Mouse (Mus musculus): ENCODE measurements around the gene Traf4. TPM values are rescaled to one million over a fixed set of nuclear protein-coding genes. Genes with fewer than 3 reads are reported as not detected.
A peak's percentile ranks its signal among the peaks of the same experiment; 100 is the strongest.
"Not testable (repeated sequence)": the region's sequence is repeated elsewhere in the genome, so short reads cannot be mapped to it uniquely, and the experiment has no call there.

Traf4 gene
- polyA plus RNA-seq, 1 experiment from 2014 or later, result 45.4 TPM

DNA sequence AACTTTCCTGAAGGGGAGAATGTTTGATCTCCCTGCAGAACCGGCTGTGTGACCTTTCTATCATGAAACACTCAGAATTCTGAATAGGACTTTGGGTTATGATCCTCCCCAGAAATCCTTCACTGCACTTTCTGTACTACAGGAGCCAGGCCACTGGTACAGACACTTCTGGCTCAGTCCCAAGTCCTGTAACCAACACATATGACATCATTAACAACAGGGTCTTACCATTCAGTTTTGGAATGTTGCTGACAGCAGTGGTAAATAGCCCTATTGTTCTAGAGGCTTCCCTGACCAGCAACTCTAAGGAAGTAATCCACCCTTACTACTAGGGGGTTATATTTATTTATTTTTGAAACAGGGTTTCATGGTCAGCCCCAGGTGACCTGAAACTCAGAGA, 27.7 kb upstream of the Traf4 start, which contains the start of gene Proca1:
Proca1 (plus strand) TSS at position 280 of the 400 bp plus-strand sequence.
- ATAC-seq, result no peak
- 62% methylated on average over 1 of the region's 1 CpGs for WGBS (ENCODE audit: insufficient replicate concordance)
- Histone ChIP-seq H3K9ac (no peak within 1 kb of the TSS), H3K27me3 (replicated peaks) (peaks cover 55% of the 10 kb centered on the region), H3K27ac (no peak within 1 kb of the TSS), H3K4me3 (peak within 1 kb of the TSS; percentile 65), H3K4me2 (peak within 1 kb of the TSS; percentile 85), H3K4me1 (peaks cover 31% of the 10 kb centered on the region), H3K9me3 (replicated peaks) (no peaks in the 10 kb centered on the region), H3K36me3 (peaks cover 21% of the 10 kb centered on the region)

DNA sequence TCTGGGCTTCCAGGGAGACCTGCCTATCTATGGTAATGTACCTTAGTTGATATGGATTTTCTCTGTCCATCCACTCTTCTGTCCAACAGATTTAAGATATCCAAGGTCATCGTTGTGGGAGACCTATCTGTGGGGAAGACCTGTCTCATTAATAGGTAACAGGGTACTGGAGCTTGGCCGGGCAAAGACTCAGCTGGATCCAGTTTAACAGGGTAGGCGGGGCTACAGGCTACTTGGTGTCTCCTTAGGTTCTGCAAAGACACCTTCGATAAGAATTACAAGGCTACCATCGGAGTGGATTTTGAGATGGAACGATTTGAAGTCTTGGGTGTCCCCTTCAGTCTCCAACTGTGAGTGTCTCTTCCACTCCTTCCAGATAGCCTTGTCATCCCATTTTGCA, 24.7 kb upstream of the Traf4 start:
- ATAC-seq, result no peak
- Histone ChIP-seq H3K36me3 (peaks cover 21% of the 10 kb centered on the region), H3K9me3 (replicated peaks) (no peaks in the 10 kb centered on the region), H3K4me2 (peak overlapping the region; percentile 71), H3K4me3 (peak overlapping the region; percentile 53; the same call in 1 of the 2 replicates), H3K27me3 (replicated peaks) (peaks cover 84% of the 10 kb centered on the region), H3K9ac (no peak overlapping the region), H3K27ac (no peak overlapping the region), H3K4me1 (peaks cover 28% of the 10 kb centered on the region)
- 58% methylated on average over 6 of the region's 6 CpGs for WGBS (ENCODE audit: insufficient replicate concordance)

DNA sequence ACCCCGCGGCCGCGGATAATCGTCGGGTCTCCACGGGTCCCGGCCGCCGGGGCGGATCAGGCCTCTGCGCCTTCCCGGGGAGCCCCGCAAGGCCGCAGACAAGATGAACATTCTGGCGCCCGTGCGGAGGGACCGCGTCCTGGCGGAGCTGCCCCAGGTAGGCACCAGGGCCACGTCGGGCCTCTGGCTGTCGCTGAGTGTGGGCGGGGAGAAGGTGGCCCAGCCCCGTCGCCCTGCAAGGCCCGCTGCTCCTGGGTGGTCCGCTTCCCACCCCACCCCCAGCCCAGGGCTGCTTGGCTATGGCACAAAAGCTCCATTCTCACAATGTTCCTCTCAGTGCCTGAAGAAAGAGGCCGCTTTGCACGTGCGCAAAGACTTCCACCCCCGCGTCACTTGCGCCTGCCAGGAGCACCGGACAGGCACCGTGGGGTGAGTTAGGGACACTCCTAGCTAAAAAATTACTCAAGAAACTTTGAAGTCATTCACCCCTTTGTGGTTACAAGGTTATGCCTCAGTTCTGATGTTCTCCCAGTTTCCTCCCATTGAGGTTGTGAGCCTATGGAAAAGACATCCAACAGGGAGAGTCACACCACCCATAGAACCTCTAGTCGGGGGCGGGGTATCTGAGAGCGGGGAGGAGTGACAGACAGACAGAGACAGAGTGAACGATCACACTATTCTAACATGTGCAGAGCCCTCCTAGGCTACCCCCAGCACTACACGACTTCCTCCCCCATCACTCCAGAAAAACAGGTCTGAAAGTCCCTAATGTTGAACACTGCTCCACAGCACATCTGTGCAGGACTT, 24.0 kb upstream of the Traf4 start:
- peak; percentile 35; the same call in 1 of the 2 replicates for ATAC-seq
- Histone ChIP-seq H3K9me3 (replicated peaks) (no peaks in the 10 kb centered on the region), H3K27me3 (replicated peaks) (peaks cover 84% of the 10 kb centered on the region), H3K9ac (peak overlapping the region; percentile 69), H3K4me3 (peak overlapping the region; percentile 53), H3K4me1 (peaks cover 24% of the 10 kb centered on the region), H3K36me3 (peaks cover 21% of the 10 kb centered on the region), H3K27ac (peak overlapping the region; percentile 76), H3K4me2 (peak overlapping the region; percentile 71)
- 2% methylated on average over 42 of the region's 42 CpGs for WGBS (ENCODE audit: insufficient replicate concordance)

DNA sequence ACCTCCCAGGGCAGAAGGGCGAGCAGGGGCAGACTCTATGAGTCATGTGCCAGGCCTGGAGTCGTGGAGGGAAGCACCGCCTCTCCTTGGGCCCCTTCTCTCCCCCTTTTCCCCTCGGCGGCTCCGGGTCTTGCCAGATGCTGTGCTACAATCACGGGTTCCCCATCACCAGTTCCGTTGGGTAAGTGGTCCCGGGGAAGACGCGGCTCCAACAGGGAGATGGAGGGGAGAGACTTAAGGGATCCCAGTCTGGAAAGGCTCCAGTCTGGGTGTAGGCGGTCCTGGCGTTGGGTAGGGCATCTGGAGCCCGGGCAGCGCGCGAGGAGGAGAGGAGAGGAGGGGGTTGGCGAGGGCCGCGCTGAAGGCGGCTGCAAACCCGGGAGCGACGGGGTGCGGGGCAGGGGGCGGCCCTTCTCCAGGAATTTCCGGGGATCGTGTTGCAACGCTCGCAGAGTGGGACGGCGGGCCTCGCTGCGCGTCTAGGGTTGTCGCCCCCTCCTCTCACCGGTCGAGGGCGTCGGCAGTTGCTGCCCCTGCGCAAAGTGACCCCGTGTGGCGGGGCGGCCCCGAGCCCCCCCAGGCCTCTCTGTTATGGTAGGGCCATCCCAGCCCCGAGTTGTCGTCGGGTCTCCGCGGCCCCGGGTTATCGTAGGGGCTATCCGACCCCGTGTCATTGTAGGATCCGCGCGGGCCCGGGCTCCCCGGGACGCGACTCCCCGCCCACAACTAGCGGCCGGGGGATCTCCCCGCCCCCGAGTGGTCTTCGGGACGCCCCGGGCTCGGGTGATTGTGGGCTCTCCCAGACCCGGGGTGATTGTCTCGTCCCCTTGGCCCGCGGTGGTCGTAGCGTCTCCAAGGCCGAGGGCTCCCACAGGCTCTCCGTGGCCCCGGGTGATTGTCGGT, 23.2 kb upstream of the Traf4 start, which contains the start of gene Rab34:
Rab34 (plus strand) TSS at position 100 of the 903 bp plus-strand sequence.
- Histone ChIP-seq H3K4me1 (peaks cover 28% of the 10 kb centered on the region), H3K27me3 (replicated peaks) (peaks cover 81% of the 10 kb centered on the region), H3K9ac (peak within 1 kb of the TSS; percentile 69), H3K4me3 (peak within 1 kb of the TSS; percentile 53), H3K36me3 (peaks cover 21% of the 10 kb centered on the region), H3K9me3 (replicated peaks) (no peaks in the 10 kb centered on the region), H3K27ac (peak within 1 kb of the TSS; percentile 76), H3K4me2 (peak within 1 kb of the TSS; percentile 71)
- peak; percentile 17; the same call in 1 of the 2 replicates for ATAC-seq
- WGBS (ENCODE audit: insufficient replicate concordance), result 1% methylated on average over 79 of the region's 80 CpGs

DNA sequence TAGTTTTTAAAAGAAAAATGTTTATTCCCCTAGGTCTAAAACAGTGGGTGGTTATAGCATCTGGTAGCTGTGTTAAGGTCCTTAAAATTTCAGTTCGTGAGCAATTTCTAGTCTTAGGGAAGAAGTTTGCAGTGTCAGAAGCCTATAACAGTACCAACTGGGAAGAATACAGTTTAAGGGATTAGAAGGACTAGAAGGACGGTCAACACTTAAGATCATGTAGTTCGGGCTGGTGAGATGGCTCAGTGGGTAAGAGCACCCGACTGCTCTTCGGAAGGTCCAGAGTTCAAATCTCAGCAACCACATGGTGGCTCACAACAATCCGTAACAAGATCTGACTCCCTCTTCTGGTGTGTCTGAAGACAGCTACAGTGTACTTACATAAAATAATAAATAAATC, 19.3 kb upstream of the Traf4 start:
- WGBS (ENCODE audit: insufficient replicate concordance), result 82% methylated on average over 6 of the region's 6 CpGs
- not testable (repeated sequence) for H3K9ac ChIP-seq; H3K9me3 ChIP-seq (replicated peaks); H3K27ac ChIP-seq; ATAC-seq; H3K4me3 ChIP-seq
- peak overlapping the region; percentile 92; the same call in 1 of the 2 replicates for H3K4me2 ChIP-seq
- H3K4me1 ChIP-seq, result peaks cover 52% of the 10 kb centered on the region
- peaks cover 29% of the 10 kb centered on the region for H3K36me3 ChIP-seq
- peaks cover 45% of the 10 kb centered on the region for H3K27me3 ChIP-seq (replicated peaks)

DNA sequence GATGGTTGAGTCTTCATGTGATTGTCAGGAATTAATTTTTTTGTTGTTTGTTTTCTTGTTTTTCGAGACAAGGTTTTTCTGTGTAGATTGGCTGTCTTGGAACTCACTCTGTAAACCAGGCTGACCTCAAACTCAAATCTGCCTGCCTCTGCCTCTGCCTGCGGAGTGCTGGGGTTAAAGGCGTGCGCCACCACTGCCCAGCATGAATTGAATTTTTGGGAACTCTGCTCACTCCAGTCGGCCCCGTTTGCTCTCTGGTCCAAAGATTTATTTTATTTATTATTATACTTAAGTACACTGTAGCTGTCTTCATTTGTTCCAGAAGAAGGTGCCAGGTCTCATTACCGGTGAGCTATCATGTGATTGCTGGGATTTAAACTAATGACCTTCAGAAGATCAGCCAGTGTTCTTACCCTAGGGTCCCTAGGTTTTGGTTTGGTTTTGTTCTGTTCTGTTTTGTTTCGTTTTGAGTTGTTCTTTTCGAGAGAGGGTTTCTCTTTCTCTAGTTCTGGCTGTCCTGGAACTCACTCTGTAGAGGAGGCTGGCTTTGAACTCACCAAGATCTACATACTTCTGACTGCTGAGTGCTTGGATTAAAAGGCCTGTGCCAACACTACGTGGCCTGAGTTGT, 18.6 kb upstream of the Traf4 start:
- Histone ChIP-seq H3K4me3 (peak overlapping the region; percentile 94), H3K9ac (peak overlapping the region; percentile 61), H3K27me3 (replicated peaks) (peaks cover 38% of the 10 kb centered on the region), H3K9me3 (replicated peaks) (no peaks in the 10 kb centered on the region), H3K4me1 (peaks cover 54% of the 10 kb centered on the region), H3K4me2 (peak overlapping the region; percentile 92), H3K27ac (no peak overlapping the region), H3K36me3 (peaks cover 36% of the 10 kb centered on the region)
- 35% methylated on average over 10 of the region's 10 CpGs for WGBS (ENCODE audit: insufficient replicate concordance)
- ATAC-seq, result no peak

DNA sequence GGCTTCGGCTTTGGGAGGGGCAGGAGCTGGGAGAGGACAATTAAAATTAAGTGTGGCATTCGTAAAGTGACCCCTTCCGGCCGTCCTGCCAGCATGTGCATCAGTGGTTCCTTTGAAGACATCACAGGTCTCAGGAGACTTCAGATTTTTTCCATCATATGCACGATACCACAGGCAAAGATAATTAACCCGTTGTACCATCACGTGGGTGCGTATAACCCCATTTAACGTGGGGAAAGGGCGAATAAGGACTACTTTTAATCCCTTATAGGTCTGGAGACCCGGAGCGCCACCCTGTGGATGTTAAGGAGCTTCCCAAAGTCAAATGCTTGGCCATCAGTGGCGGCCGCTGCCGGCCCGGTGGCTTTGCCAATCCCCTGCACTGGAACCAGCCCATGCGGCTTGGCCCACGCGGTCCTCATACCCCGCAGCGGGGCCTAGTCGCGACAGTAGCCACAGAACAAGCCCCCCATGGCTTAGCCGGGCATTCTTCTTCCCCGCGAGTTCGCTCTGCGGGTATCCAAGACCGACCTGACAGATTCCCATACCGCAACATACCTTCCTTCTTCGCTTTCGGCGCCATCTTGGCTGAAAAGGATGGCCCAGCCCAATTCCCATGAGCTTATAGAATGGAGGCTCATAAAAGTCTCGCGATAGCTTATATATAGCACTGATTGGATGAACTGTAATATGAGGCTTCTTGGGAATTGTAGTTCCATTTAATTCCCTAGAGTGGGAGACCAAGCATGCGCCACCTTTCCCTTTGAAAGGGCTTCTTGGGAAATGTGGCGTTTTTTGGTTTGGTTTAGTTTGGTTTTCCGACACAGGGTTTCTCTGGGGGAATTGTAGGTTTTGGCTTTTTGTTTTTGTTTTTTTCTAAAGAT, 17.8 kb upstream of the Traf4 start, which contains the start of gene Rpl23a:
Rpl23a (minus strand) TSS at position 624 of the 884 bp plus-strand sequence.
- ATAC-seq, result peak; percentile 73
- H3K27me3 ChIP-seq (replicated peaks), result peaks cover 30% of the 10 kb centered on the region
- peak within 1 kb of the TSS; percentile 95 for H3K9ac ChIP-seq
- under 1% methylated on average over 38 of the region's 38 CpGs for WGBS (ENCODE audit: insufficient replicate concordance)
- peaks cover 38% of the 10 kb centered on the region for H3K36me3 ChIP-seq
- H3K4me2 ChIP-seq, result peak within 1 kb of the TSS; percentile 92
- H3K9me3 ChIP-seq (replicated peaks), result no peaks in the 10 kb centered on the region
- peak within 1 kb of the TSS; percentile 94 for H3K4me3 ChIP-seq
- H3K4me1 ChIP-seq, result peaks cover 47% of the 10 kb centered on the region
- peak within 1 kb of the TSS; percentile 100 for H3K27ac ChIP-seq

DNA sequence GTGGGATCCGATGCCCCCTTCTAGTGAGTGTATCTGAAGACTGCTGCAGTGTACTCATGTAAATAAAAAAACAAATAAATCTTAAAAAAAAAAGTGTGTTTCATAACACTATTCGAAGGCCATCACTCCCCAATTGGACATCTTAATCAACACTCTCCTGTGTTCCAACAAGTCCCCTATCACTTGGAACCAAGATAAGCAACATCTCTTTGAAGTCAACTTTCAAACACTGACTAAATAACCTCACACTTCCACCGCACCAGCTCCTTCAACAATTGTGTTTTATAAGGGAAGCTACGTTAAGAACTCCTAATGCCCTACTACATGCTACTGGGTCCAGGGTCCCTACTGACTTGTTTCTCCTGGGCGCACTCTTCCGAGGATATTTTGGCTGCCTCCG, 17.1 kb upstream of the Traf4 start:
- H3K27me3 ChIP-seq (replicated peaks), result peaks cover 22% of the 10 kb centered on the region
- peaks cover 38% of the 10 kb centered on the region for H3K36me3 ChIP-seq
- no peaks in the 10 kb centered on the region for H3K9me3 ChIP-seq (replicated peaks)
- ATAC-seq, result no peak
- H3K4me2 ChIP-seq, result peak overlapping the region; percentile 92
- peak overlapping the region; percentile 94 for H3K4me3 ChIP-seq
- H3K27ac ChIP-seq, result peak overlapping the region; percentile 100
- under 1% methylated on average over 7 of the region's 7 CpGs for WGBS (ENCODE audit: insufficient replicate concordance)
- peaks cover 47% of the 10 kb centered on the region for H3K4me1 ChIP-seq
- H3K9ac ChIP-seq, result peak overlapping the region; percentile 95

DNA sequence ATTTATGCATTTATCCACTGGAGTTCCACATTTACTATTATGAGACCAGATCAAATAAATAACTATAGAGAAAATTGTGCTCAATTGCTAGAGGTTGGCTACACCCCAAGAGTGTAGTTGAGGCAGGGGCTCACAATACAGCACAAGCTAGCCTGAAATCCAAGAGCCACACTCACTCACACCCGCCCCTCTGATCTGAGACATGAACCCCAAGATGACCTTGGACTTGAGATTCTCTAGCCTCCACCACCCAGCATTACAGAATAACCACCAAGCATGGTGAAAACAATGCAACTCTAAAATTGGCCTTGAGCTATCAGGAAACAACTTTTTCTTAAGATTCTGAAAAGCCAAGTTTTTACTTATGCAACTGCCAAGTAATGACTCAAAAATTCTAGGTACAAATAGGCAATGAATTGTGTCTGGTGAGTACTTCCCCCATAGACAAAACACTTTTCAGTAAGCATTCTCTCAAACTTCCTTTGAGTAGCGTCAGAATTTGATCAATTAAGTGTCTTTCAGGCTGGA, 16.5 kb upstream of the Traf4 start:
- H3K9me3 ChIP-seq (replicated peaks), result no peaks in the 10 kb centered on the region
- peak overlapping the region; percentile 95 for H3K9ac ChIP-seq
- peaks cover 47% of the 10 kb centered on the region for H3K4me1 ChIP-seq
- H3K27ac ChIP-seq, result peak overlapping the region; percentile 100
- H3K27me3 ChIP-seq (replicated peaks), result peaks cover 17% of the 10 kb centered on the region
- 26% methylated on average over 2 of the region's 2 CpGs for WGBS (ENCODE audit: insufficient replicate concordance)
- peaks cover 38% of the 10 kb centered on the region for H3K36me3 ChIP-seq
- no peak for ATAC-seq
- peak overlapping the region; percentile 94 for H3K4me3 ChIP-seq
- H3K4me2 ChIP-seq, result peak overlapping the region; percentile 92

DNA sequence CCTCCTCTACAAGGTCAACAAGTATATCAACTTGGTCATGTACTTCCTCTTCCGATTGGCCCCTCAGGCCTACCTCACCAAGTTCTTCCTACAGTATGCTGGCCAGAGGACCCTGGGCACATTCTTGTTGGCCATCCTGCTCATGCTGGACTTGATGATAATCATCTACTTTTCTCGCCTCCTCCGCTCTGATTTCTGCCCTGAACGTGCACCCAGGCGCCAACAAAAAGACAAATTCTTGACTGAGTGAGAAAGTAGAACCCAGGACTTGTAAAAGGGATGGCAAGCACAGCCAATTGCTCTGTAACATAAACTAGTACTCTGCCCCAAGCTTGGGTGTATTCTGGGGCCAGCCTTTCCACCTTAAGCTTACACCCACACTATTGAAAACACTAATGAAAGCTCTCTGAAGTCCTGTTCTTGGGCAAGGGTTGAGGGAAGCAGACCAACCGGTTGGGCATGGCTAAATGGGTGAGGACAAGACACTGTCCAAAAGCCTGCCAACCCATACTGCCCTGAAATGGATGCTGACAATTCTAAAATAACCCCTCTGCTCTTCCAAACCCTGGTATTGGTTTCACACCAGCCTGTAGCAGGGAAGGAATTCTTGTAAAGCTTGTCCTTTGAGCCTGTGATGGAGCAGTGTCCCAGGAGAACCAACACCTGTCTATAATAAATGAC, 14.8 kb upstream of the Traf4 start:
- Histone ChIP-seq H3K9ac (peak overlapping the region; percentile 97), H3K36me3 (peaks cover 38% of the 10 kb centered on the region), H3K4me2 (peak overlapping the region; percentile 92), H3K4me1 (peaks cover 55% of the 10 kb centered on the region), H3K27ac (peak overlapping the region; percentile 100), H3K4me3 (peak overlapping the region; percentile 94), H3K9me3 (replicated peaks) (no peaks in the 10 kb centered on the region), H3K27me3 (replicated peaks) (no peaks in the 10 kb centered on the region)
- WGBS (ENCODE audit: insufficient replicate concordance), result 31% methylated on average over 6 of the region's 6 CpGs
- ATAC-seq, result no peak
